Mouse (Mus musculus): ENCODE measurements around the gene Acot8.

Gene Acot8

DNA sequence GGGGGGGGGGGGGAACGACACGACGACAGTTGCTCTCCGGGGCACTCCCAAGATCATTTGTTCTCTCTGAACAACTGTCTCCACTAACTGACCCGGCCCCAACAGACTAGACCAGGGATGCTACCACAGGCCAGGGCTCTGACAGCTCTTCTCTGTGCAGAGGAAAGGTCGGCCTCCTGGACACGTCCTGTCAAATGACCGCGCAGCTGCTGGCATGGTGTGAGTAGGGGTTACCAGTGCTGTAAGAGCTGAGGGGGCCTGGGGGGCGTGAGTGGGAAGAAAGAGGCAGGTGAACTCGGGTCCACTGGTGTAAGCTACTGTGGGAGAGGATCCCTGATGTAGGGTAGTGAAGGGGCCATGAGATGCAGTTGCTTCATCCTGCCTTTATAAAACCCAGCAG lies 46.8 kb downstream of the Acot8 start:
- no peak for DNase-seq (ENCODE audit: low spot score)

DNA sequence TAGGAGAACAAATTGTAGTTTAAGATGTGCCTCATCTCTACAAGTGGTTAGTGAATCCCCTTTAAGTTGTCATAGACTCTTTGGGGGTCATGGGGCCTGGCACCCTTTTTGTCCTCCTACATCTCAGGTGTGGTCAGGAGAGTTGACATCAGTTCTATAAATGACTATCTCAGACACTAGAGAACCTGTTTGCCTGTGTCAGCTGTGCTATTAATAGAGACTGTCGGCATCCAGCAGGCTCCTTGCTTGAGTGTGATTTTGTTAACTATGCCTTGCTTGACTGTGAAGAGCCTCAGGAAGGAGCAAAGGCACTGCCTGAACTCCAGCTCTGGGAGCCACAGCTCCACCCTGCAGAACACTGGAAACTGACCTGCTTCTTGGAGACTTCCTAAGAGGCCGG lies 49.9 kb downstream of the Acot8 start:
- DNase-seq (ENCODE audit: low spot score) = no peak

DNA sequence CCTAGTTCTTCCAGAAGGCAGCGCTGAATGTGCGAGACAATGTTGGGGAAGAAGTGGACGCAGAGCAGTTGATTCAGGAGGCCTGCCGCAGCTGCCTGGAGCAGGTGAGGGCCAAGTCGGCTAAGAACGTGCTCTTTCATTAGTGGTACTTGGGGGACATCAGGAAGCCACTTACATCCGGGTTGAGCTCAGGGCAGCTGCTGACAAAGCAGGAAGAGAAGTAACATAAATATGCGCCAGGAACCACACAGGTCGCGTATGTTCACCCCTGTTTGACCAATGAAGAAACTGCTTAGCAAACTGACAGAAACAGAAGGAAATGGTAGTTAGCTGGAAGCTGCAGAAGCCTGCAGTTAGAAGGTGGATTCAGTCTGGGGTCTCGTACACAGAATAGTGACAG lies 50.6 kb downstream of the Acot8 start:
- no peak for DNase-seq (ENCODE audit: low spot score)

DNA sequence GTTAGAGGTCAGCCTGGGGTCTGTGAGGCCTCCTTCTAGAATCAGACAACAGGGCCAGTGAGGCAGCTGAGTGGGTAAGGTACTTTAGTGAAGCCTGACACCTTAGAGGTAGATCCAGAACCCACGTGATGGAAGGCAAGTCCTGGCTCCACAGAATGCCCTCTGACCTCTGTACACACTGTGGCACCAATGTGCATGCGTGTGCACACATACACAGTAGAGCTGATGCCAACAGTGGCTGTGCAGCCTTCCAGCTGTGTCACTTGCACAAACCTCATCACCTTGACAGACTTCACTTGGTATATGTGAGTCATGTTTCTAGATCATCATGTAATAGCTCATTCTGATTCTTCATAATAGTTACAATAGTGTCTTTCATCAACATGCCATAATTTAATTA lies 52.2 kb downstream of the Acot8 start:
- DNase-seq (ENCODE audit: low spot score) = no peak

DNA sequence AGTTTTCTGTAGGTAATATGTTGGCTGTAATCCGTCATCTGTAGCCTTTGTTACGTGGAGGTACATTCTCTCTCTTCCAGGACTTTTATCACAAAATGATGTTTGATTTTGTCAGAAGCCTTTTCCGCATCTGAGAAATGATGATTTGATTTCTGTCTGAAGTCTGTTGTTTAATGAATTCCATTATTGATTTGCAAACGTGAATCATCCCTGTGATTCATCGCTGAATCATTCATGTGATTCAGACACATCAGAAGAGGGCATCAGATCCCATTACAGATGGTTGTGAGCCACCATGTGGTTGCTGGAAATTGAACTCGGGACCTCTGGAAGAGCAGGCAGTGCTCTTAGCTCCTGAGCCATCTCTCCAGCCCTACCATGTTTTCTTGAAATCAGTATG lies 55.7 kb downstream of the Acot8 start:
- no peak for DNase-seq (ENCODE audit: low spot score)

DNA sequence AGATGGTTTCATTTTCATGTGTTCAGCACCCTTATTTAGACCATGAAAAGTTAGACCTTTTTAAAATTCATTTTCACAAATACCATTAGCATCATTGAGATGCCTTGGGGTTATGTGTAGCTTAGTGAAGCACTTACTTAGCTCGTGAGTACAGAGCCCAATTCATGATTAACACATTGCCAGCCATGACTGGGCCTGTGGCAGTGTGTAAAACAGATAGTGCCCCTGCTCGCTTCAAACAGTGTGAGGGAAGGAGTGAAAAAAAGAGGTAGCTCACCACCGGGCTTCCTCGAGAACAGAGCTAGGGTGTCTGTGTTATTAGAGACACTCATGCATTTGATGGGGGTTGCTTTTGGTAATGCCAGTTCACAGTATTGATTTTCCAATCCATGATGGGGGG lies 56.5 kb downstream of the Acot8 start:
- no peak for DNase-seq (ENCODE audit: low spot score)

DNA sequence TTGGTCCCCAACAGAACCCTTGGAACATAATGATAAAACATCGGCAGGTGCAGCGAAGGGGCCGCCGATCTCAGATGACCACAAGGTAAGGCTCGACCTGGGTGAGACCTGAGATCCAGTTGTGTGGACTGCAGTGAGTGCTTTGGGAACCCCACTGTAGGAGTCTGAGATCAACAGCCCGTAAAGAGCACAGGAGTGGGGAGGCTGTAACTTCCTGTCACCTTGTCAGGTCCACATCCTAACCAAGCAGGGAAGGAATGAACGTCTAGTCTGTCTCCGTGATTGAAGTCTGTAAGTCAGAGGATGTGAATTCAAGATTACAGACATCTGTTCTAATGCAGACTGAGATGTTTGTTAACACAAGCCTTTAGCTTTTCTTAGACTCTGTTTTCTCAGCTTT lies 58.0 kb downstream of the Acot8 start:
- no peak for DNase-seq (ENCODE audit: low spot score)

DNA sequence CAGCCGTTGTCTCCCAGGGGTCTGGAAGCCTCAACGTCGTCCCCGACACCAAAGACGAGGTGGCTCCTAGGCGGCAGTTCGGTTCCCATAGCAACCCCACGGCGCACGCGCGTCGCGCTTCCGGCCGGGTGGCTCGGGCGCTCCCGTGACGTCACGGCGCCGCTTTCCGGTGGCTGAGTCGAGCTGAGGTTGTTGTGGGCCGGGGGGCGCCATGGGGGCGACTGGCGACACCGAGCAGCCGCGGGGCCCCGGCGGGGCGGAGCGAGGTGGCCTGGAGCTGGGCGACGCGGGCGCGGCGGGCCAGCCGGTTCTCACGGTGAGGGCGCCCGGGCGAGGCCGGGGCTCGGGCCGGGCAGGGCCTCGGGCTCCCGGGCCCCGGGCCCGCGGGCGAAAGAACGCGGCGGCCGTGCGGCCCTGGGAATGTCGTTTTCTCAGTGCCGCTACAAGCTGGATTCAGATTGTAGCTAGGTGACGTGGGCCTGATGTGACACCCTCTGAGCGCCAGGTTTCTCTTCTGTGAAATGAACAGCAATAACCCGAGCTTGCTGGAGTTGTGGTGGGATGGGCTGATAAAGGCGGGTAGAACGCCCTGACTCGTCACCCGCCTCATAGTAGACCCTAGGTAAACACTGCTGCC lies 58.7 kb downstream of the Acot8 start, which contains the start of the genes Wfdc3 and Dnttip1:
Wfdc3 (minus strand) TSS at position 89 of the 637 bp plus-strand sequence.
Dnttip1 (plus strand) TSS at position 141 of the 637 bp plus-strand sequence.
- DNase-seq (ENCODE audit: low spot score) = peak; percentile 95

DNA sequence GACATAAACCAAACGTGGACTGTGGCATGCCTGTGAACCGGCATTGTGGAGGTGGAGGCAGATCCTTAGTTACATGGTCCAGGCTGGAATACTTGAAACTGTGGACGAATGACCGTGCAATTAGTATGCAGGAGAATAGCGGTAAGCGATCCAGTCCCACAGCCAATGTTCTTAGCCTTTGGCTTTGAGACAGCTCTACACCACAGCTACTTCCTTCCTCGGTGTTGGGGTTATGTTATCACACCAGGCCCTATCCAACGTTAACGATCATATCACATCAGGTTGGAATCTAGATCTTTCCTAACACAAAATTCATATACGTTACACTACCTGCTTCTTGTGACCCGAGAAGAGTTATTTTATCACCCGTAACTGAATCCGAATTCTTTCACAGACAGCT lies 59.7 kb downstream of the Acot8 start:
- DNase-seq (ENCODE audit: low spot score) = no peak
